ENCODE assay signal across 8 mouse cellular contexts in the genomic region with DNA sequence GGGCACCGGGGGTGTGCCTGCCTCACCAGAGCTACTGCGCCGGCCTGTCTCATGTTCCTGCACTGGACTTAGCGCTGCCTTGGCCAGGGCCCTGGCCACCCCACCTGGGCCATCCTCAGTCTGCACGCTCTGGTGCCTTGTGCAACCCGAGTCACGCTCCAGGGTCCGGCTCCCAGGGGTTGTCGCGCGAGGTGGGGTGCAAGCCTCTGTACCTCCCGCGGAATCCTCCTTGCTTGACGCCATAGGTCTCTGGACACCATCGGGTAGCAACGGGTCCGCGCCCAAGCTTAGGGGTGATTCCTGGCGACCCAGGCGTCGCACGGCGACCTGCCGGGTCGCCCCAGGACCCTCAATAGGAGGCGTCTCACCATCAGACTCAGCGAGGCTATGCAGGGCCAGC. TPM values are rescaled to one million over a fixed set of nuclear protein-coding genes. Genes with fewer than 3 reads are reported as not detected.
DNase-seq lines count a peak whose midpoint lies in the region; ATAC-seq lines count a peak whose summit lies in the region.

No protein-coding gene starts in this region.

- WGBS in kidney, embryonic 16.5 days = 20% methylated on average over 27 of the region's 27 CpGs
- 23% methylated on average over 27 of the region's 27 CpGs for WGBS in embryonic facial prominence, embryonic 11.5 days
- WGBS in hindbrain, embryonic 11.5 days = 21% methylated on average over 27 of the region's 27 CpGs
- 34% methylated on average over 27 of the region's 27 CpGs for WGBS in liver, embryonic 16.5 days (ENCODE audit: insufficient replicate concordance)

- H3K4me3 ChIP-seq in kidney, embryonic 16.5 days (ENCODE audit: low read length) = peak overlapping the region; percentile 48
- H3K4me3 ChIP-seq in embryonic facial prominence, embryonic 11.5 days (ENCODE audit: low read depth, low read length) = peak overlapping the region; percentile 39; the same call in 1 of the 2 replicates
- H3K4me3 ChIP-seq in hindbrain, embryonic 11.5 days (ENCODE audit: low read depth, low read length) = peak overlapping the region; percentile 29; the same call in 1 of the 2 replicates
- H3K4me3 ChIP-seq in liver, embryonic 16.5 days (ENCODE audit: low read depth, low read length) = peak overlapping the region; percentile 63

- 0 out of 2 replicates have a peak, but pooled peaks cover 2% of the 10 kb centered on the region for H3K9me3 ChIP-seq in kidney, embryonic 16.5 days (ENCODE audit: low read length)
- H3K9me3 ChIP-seq in embryonic facial prominence, embryonic 11.5 days (replicated peaks; ENCODE audit: control insufficient read depth, low read length) = no peaks in the 10 kb centered on the region; the same call in 1 of the 2 replicates
- H3K9me3 ChIP-seq in hindbrain, embryonic 11.5 days (ENCODE audit: control insufficient read depth, low read length) = no peaks in the 10 kb centered on the region; the same call in 1 of the 2 replicates
- H3K9me3 ChIP-seq in liver, embryonic 16.5 days (replicated peaks; ENCODE audit: control insufficient read depth, low read length) = no peaks in the 10 kb centered on the region

- peak overlapping the region; percentile 52 for H3K9ac ChIP-seq in kidney, embryonic 16.5 days (replicated peaks; ENCODE audit: low read length)
- H3K9ac ChIP-seq in embryonic facial prominence, embryonic 11.5 days (replicated peaks; ENCODE audit: low read length) = peak overlapping the region; percentile 43; the same call in 1 of the 2 replicates
- no peak overlapping the region for H3K9ac ChIP-seq in hindbrain, embryonic 11.5 days (ENCODE audit: low read depth, low read length)
- peak overlapping the region; percentile 60 for H3K9ac ChIP-seq in liver, embryonic 16.5 days (ENCODE audit: low read depth, low read length)

- ATAC-seq in kidney, embryonic 16.5 days (ENCODE audit: low FRiP score, low TSS enrichment) = no peak
- no peak for ATAC-seq in embryonic facial prominence, embryonic 11.5 days (replicated peaks; ENCODE audit: insufficient number of reproducible peaks, low FRiP score, low TSS enrichment, low read depth)
- ATAC-seq in hindbrain, embryonic 11.5 days (ENCODE audit: low FRiP score) = no peak
- ATAC-seq in liver, embryonic 16.5 days (ENCODE audit: low read depth) = no peak
- no peak for ATAC-seq in inflammation-experienced regulatory T-cells, adult 6 months

- peaks cover 36% of the 10 kb centered on the region for H3K27me3 ChIP-seq in kidney, embryonic 16.5 days (ENCODE audit: insufficient read depth, low read length)
- H3K27me3 ChIP-seq in embryonic facial prominence, embryonic 11.5 days (ENCODE audit: control insufficient read depth, insufficient read depth, low read length) = peaks cover 28% of the 10 kb centered on the region
- peaks cover 56% of the 10 kb centered on the region for H3K27me3 ChIP-seq in hindbrain, embryonic 11.5 days (ENCODE audit: control insufficient read depth, insufficient read depth, low read length)
- H3K27me3 ChIP-seq in liver, embryonic 16.5 days (ENCODE audit: control insufficient read depth, insufficient read depth, low read depth, low read length) = peaks cover 16% of the 10 kb centered on the region

- no peaks in the 10 kb centered on the region for H3K36me3 ChIP-seq in kidney, embryonic 16.5 days (ENCODE audit: insufficient read depth, low read length)
- no peaks in the 10 kb centered on the region for H3K36me3 ChIP-seq in embryonic facial prominence, embryonic 11.5 days (replicated peaks; ENCODE audit: control insufficient read depth, insufficient read depth, low read depth, low read length)
- 0 out of 2 replicates have a peak, but pooled peaks cover 2% of the 10 kb centered on the region for H3K36me3 ChIP-seq in hindbrain, embryonic 11.5 days (ENCODE audit: control insufficient read depth, insufficient read depth, low read length)
- no peaks in the 10 kb centered on the region for H3K36me3 ChIP-seq in liver, embryonic 16.5 days (ENCODE audit: control insufficient read depth, insufficient read depth)

- peak overlapping the region; percentile 80 for H3K4me2 ChIP-seq in kidney, embryonic 16.5 days (replicated peaks; ENCODE audit: low read depth, low read length)
- H3K4me2 ChIP-seq in embryonic facial prominence, embryonic 11.5 days (ENCODE audit: low read depth, low read length) = peak overlapping the region; percentile 81
- no peak overlapping the region for H3K4me2 ChIP-seq in hindbrain, embryonic 11.5 days (replicated peaks; ENCODE audit: low read depth, low read length)
- peak overlapping the region; percentile 92 for H3K4me2 ChIP-seq in liver, embryonic 16.5 days (ENCODE audit: low read depth, low read length)

- H3K4me1 ChIP-seq in kidney, embryonic 16.5 days (ENCODE audit: insufficient read depth, low read length) = peaks cover 11% of the 10 kb centered on the region
- H3K4me1 ChIP-seq in embryonic facial prominence, embryonic 11.5 days (ENCODE audit: control insufficient read depth, insufficient read depth, low read length) = peaks cover 3% of the 10 kb centered on the region; the same call in 1 of the 2 replicates
- H3K4me1 ChIP-seq in hindbrain, embryonic 11.5 days (replicated peaks; ENCODE audit: control insufficient read depth, insufficient read depth, low read length) = 0 out of 2 replicates have a peak, but pooled peaks cover 7% of the 10 kb centered on the region
- H3K4me1 ChIP-seq in liver, embryonic 16.5 days (ENCODE audit: control insufficient read depth, low read depth, low read length) = peaks cover 43% of the 10 kb centered on the region

- DNase-seq in kidney, adult 9 months = no peak
- no peak for DNase-seq in embryonic facial prominence, embryonic 11.5 days (ENCODE audit: low spot score)
- DNase-seq in hindbrain, embryonic 11.5 days (ENCODE audit: low spot score) = no peak
- no peak for DNase-seq in gastrocnemius, adult 18-20 months (ENCODE audit: low spot score)
- no peak for DNase-seq in adrenal gland, adult 2 months

- no peak overlapping the region for H3K27ac ChIP-seq in kidney, embryonic 16.5 days (ENCODE audit: low read length)
- H3K27ac ChIP-seq in embryonic facial prominence, embryonic 11.5 days (replicated peaks; ENCODE audit: low read depth, low read length) = no peak overlapping the region
- no peak overlapping the region for H3K27ac ChIP-seq in hindbrain, embryonic 11.5 days (ENCODE audit: low read depth, low read length)
- H3K27ac ChIP-seq in liver, embryonic 16.5 days (ENCODE audit: low read length) = no peak overlapping the region

RNA-seq across cellular contexts. Expression of gene Dnase2a, which starts 4.0 kb away (rescaled TPM):
- 10.2 and 10.6 TPM in 2 replicates for polyA plus RNA-seq in kidney, embryonic 16.5 days (2015; fragmentation: Nextera tagmentation; extraction: Ambion mirVana)
- polyA plus RNA-seq in embryonic facial prominence, embryonic 11.5 days (2014; fragmentation: Nextera tagmentation; extraction: Ambion mirVana) = 5.5 and 7.2 TPM in 2 replicates
- polyA plus RNA-seq in hindbrain, embryonic 11.5 days (2014; fragmentation: Nextera tagmentation; extraction: Ambion mirVana) = 5.8 and 6.4 TPM in 2 replicates
- 12.5 and 13.6 TPM in 2 replicates for polyA plus RNA-seq in liver, embryonic 16.5 days (2015; fragmentation: Nextera tagmentation; extraction: Ambion mirVana)
- polyA plus RNA-seq in inflammation-experienced regulatory T-cells, adult 6 months (2017; shearing (Covaris generic)) = 10 to 100 TPM; 10.5 to 21.7 (median 20.0) TPM
- 1 to 10 TPM; 6.1 to 6.8 TPM for total RNA-seq in gastrocnemius, adult 18-20 months (2021)
- 10 to 100 TPM; 10.9 to 17.5 TPM for total RNA-seq in adrenal gland, adult 2 months (2021)
- 12.1 and 13.3 TPM in 2 replicates for polyA plus RNA-seq in adrenal gland, adult 2 months (2012; rRNA removed)

RNA-seq across cellular contexts. Expression of gene Klf1, which starts 10.7 kb away (rescaled TPM):
- polyA plus RNA-seq in kidney, embryonic 16.5 days (2015; fragmentation: Nextera tagmentation; extraction: Ambion mirVana) = 2.4 and 2.8 TPM in 2 replicates
- polyA plus RNA-seq in embryonic facial prominence, embryonic 11.5 days (2014; fragmentation: Nextera tagmentation; extraction: Ambion mirVana) = 11.1 and 14.4 TPM in 2 replicates
- 12.0 and 14.8 TPM in 2 replicates for polyA plus RNA-seq in hindbrain, embryonic 11.5 days (2014; fragmentation: Nextera tagmentation; extraction: Ambion mirVana)
- 394 and 409 TPM in 2 replicates for polyA plus RNA-seq in liver, embryonic 16.5 days (2015; fragmentation: Nextera tagmentation; extraction: Ambion mirVana)
- not detected for polyA plus RNA-seq in inflammation-experienced regulatory T-cells, adult 6 months (2017; shearing (Covaris generic))
- total RNA-seq in gastrocnemius, adult 18-20 months (2021) = not detected
- total RNA-seq in adrenal gland, adult 2 months (2021) = under 1 TPM; 0.17 to 0.23 TPM
- 0.41 and 0.61 TPM in 2 replicates for polyA plus RNA-seq in adrenal gland, adult 2 months (2012; rRNA removed)

RNA-seq across cellular contexts. Expression of gene Gcdh, which starts 18.7 kb away (rescaled TPM):
- polyA plus RNA-seq in kidney, embryonic 16.5 days (2015; fragmentation: Nextera tagmentation; extraction: Ambion mirVana) = 61.2 and 70.4 TPM in 2 replicates
- 40.3 and 40.5 TPM in 2 replicates for polyA plus RNA-seq in embryonic facial prominence, embryonic 11.5 days (2014; fragmentation: Nextera tagmentation; extraction: Ambion mirVana)
- polyA plus RNA-seq in hindbrain, embryonic 11.5 days (2014; fragmentation: Nextera tagmentation; extraction: Ambion mirVana) = 29.2 and 30.5 TPM in 2 replicates
- polyA plus RNA-seq in liver, embryonic 16.5 days (2015; fragmentation: Nextera tagmentation; extraction: Ambion mirVana) = 65.7 and 73.0 TPM in 2 replicates
- polyA plus RNA-seq in inflammation-experienced regulatory T-cells, adult 6 months (2017; shearing (Covaris generic)) = 10 to 100 TPM; 14.5 to 19.9 (median 19.2) TPM
- 10 to 100 TPM; 33.7 to 38.2 TPM for total RNA-seq in gastrocnemius, adult 18-20 months (2021)
- 10 to 100 TPM; 50.1 to 59.0 TPM for total RNA-seq in adrenal gland, adult 2 months (2021)
- polyA plus RNA-seq in adrenal gland, adult 2 months (2012; rRNA removed) = 652 and 657 TPM in 2 replicates

RNA-seq across cellular contexts. Expression of gene Mast1, which starts 24.8 kb away (rescaled TPM):
- 0.34 and 0.54 TPM in 2 replicates for polyA plus RNA-seq in kidney, embryonic 16.5 days (2015; fragmentation: Nextera tagmentation; extraction: Ambion mirVana)
- 2.8 and 3.9 TPM in 2 replicates for polyA plus RNA-seq in embryonic facial prominence, embryonic 11.5 days (2014; fragmentation: Nextera tagmentation; extraction: Ambion mirVana)
- polyA plus RNA-seq in hindbrain, embryonic 11.5 days (2014; fragmentation: Nextera tagmentation; extraction: Ambion mirVana) = 10.2 and 11.4 TPM in 2 replicates
- polyA plus RNA-seq in liver, embryonic 16.5 days (2015; fragmentation: Nextera tagmentation; extraction: Ambion mirVana) = 0.09 and 0.15 TPM in 2 replicates
- 1 to 10 TPM in 2 of 3 experiments, under 1 TPM in 1; 0.84 to 1.5 (median 1.1) TPM for polyA plus RNA-seq in inflammation-experienced regulatory T-cells, adult 6 months (2017; shearing (Covaris generic))
- under 1 TPM in 1 of 2 experiments, not detected in 1; 0.07 TPM for total RNA-seq in gastrocnemius, adult 18-20 months (2021)
- 1 to 10 TPM; 1.5 to 2.8 TPM for total RNA-seq in adrenal gland, adult 2 months (2021)
- 3.7 and 4.4 TPM in 2 replicates for polyA plus RNA-seq in adrenal gland, adult 2 months (2012; rRNA removed)

RNA-seq across cellular contexts. Expression of gene Rtbdn, which starts 34.4 kb away (rescaled TPM):
- 0.19 and 0.30 TPM in 2 replicates for polyA plus RNA-seq in kidney, embryonic 16.5 days (2015; fragmentation: Nextera tagmentation; extraction: Ambion mirVana)
- not detected in 2 replicates for polyA plus RNA-seq in embryonic facial prominence, embryonic 11.5 days (2014; fragmentation: Nextera tagmentation; extraction: Ambion mirVana)
- 0.14 TPM in 1 of 2 replicates, not detected in the other for polyA plus RNA-seq in hindbrain, embryonic 11.5 days (2014; fragmentation: Nextera tagmentation; extraction: Ambion mirVana)
- 0.20 and 0.44 TPM in 2 replicates for polyA plus RNA-seq in liver, embryonic 16.5 days (2015; fragmentation: Nextera tagmentation; extraction: Ambion mirVana)
- polyA plus RNA-seq in inflammation-experienced regulatory T-cells, adult 6 months (2017; shearing (Covaris generic)) = under 1 TPM in 1 of 3 experiments, not detected in 2; 0.28 TPM
- not detected for total RNA-seq in gastrocnemius, adult 18-20 months (2021)
- total RNA-seq in adrenal gland, adult 2 months (2021) = not detected
- 0.25 and 0.34 TPM in 2 replicates for polyA plus RNA-seq in adrenal gland, adult 2 months (2012; rRNA removed)

Comparison
In these comparisons a context has a peak if more than half of its experiments do, and no peak if none do; other contexts are left out.
1. RNA of gene Klf1, which starts 10.7 kb away (polyA plus RNA-seq): 394 to 409 TPM in liver, embryonic 16.5 days; 12.0 to 14.8 TPM in hindbrain, embryonic 11.5 days, 11.1 to 14.4 TPM in embryonic facial prominence, embryonic 11.5 days, 2.4 to 2.8 TPM in kidney, embryonic 16.5 days, 0.41 to 0.61 TPM in adrenal gland, adult 2 months and not detected in inflammation-experienced regulatory T-cells, adult 6 months; every median in the first group is over 10 times any median in the second.
2. Peak in every context shown above with its lines, with median percentiles within 50 percentile points of each other: H3K4me3 ChIP-seq.